Mouse (Mus musculus) bone marrow, adult 2 months (tissue): ENCODE data around the gene Efna3.

Source experiments
- CTCF ChIP-seq: fragments of 200-500 bp; IDR thresholded peaks from 2 replicates; pipeline ENCODE4 v1.5.1; 2011; ENCODE audit warnings: low read length, control low read depth; ENCODE audit not compliant: control insufficient read depth, insufficient read depth
- POLR2A ChIP-seq: fragments of 200-500 bp; IDR thresholded peaks from 2 replicates; pipeline ENCODE4 v1.6.1; 2011; ENCODE audit warnings: low read depth, mild to moderate bottlenecking, control low read depth, low read length, borderline replicate concordance; ENCODE audit not compliant: control insufficient read depth

- no peak for TF ChIP-seq CTCF
- no peak for TF ChIP-seq POLR2A
These were observed 35.5 kb downstream of the Efna3 start for GRCm38 (mm10) chr3:89287286-89287685.
